Mouse (Mus musculus) CH12.LX (cell line): ENCODE data around the gene Clec10a. TPM values are rescaled to one million over a fixed set of nuclear protein-coding genes. Genes with fewer than 3 reads are reported as not detected.

Experiments used
- DNase-seq: peaks from one replicate; pipeline ENCODE4 v3.0.0-alpha.2; 2013; ENCODE audit errors: extremely low read depth
- H3K27ac ChIP-seq: 2 replicates; pipeline ENCODE4 v1.5.1; 2012; ENCODE audit warnings: low read depth, mild to moderate bottlenecking, control low read depth, moderate library complexity; ENCODE audit not compliant: insufficient read depth
- H3K27me3 ChIP-seq: replicated peaks from 2 replicates; pipeline ENCODE3; 2012; ENCODE audit warnings: inconsistent platforms
- H3K36me3 ChIP-seq, 2 experiments: replicated peaks in 1 of 2; 2 replicates each; pipeline versions ENCODE3 to v1.6.1; 2012; ENCODE audit warnings: inconsistent platforms in 1 of 2, low read length in 1 of 2, mild to moderate bottlenecking in 1 of 2, mixed read lengths in 1 of 2, moderate library complexity in 1 of 2; ENCODE audit not compliant: control insufficient read depth in 1 of 2, insufficient read depth in 1 of 2
- H3K4me1 ChIP-seq, 2 experiments: 2 replicates each; pipeline ENCODE4 v1.6.1; 2012; ENCODE audit warnings: inconsistent platforms in 1 of 2, moderate library complexity in 1 of 2; ENCODE audit not compliant: insufficient read depth in 2 of 2, control insufficient read depth in 1 of 2
- H3K4me2 ChIP-seq: 2 replicates; pipeline ENCODE4 v1.6.1; 2012; ENCODE audit warnings: low read depth, mild to moderate bottlenecking, control low read depth; ENCODE audit not compliant: poor library complexity, insufficient read depth, severe bottlenecking
- H3K4me3 ChIP-seq, 3 experiments: fragments of 150-350 bp in 1 of 3; sonication (generic) in 1 of 3; replicated peaks in 1 of 3; 2 replicates each; pipeline versions ENCODE3 to v1.5.1; 2011 to 2012; ENCODE audit warnings: low read depth in 2 of 3, low read length in 2 of 3, mild to moderate bottlenecking in 2 of 3, moderate library complexity in 2 of 3, control low read depth in 1 of 3, improper control_type of control experiment in 1 of 3, inconsistent platforms in 1 of 3, mixed read lengths in 1 of 3; ENCODE audit not compliant: poor library complexity in 1 of 3
- H3K79me2 ChIP-seq: replicated peaks from 2 replicates; pipeline ENCODE4 v1.6.1; 2012; ENCODE audit warnings: mild to moderate bottlenecking, moderate library complexity; ENCODE audit not compliant: control insufficient read depth, poor library complexity, insufficient read depth, severe bottlenecking; ENCODE audit errors: extremely low read depth
- H3K9ac ChIP-seq: 2 replicates; pipeline ENCODE4 v1.6.1; 2012; ENCODE audit warnings: low read depth, mild to moderate bottlenecking, control low read depth, moderate library complexity; ENCODE audit not compliant: insufficient read depth
- H3K9me3 ChIP-seq: replicated peaks from 2 replicates; pipeline ENCODE3; 2012; ENCODE audit warnings: low read length, inconsistent platforms, mixed read lengths
- CTCF ChIP-seq, 2 experiments: IDR thresholded peaks in 1 of 2; conservative IDR thresholded peaks in 1 of 2; 2 replicates each; pipeline ENCODE4 v1.5.1; 2011 to 2012; ENCODE audit warnings: low read depth in 2 of 2, low read length in 2 of 2, improper control_type of control experiment in 1 of 2, inconsistent platforms in 1 of 2, mild to moderate bottlenecking in 1 of 2, moderate library complexity in 1 of 2
- ELF1 ChIP-seq: IDR thresholded peaks from 2 replicates; pipeline ENCODE4 v1.6.1; 2014; ENCODE audit warnings: low read depth, mild to moderate bottlenecking, inconsistent platforms, low read length, improper control_type of control experiment
- KAT2A ChIP-seq: IDR thresholded peaks from 2 replicates; pipeline ENCODE4 v1.6.1; 2012; ENCODE audit warnings: low read length, improper control_type of control experiment, inconsistent platforms; ENCODE audit not compliant: insufficient replicate concordance
- MAZ ChIP-seq: IDR thresholded peaks from 2 replicates; pipeline ENCODE4 v1.6.1; 2012; ENCODE audit warnings: low read depth, mild to moderate bottlenecking, inconsistent platforms, low read length, improper control_type of control experiment, moderate library complexity
- MXI1 ChIP-seq: IDR thresholded peaks from 2 replicates; pipeline ENCODE4 v1.6.1; 2011; ENCODE audit warnings: mild to moderate bottlenecking, low read depth, low read length, improper control_type of control experiment
- POLR2AphosphoS2 ChIP-seq: IDR thresholded peaks from 2 replicates; pipeline ENCODE4 v1.6.1; 2011; ENCODE audit warnings: low read depth, low read length, improper control_type of control experiment
- RCOR1 ChIP-seq: conservative IDR thresholded peaks from 2 replicates; pipeline ENCODE4 v1.6.1; 2012; ENCODE audit warnings: low read depth, mild to moderate bottlenecking, inconsistent platforms, low read length, improper control_type of control experiment
- SIN3A ChIP-seq: IDR thresholded peaks from 2 replicates; pipeline ENCODE4 v1.6.1; 2012; ENCODE audit warnings: low read length, improper control_type of control experiment, inconsistent platforms
- SMC3 ChIP-seq: IDR thresholded peaks from 2 replicates; pipeline ENCODE4 v1.6.1; 2011; ENCODE audit warnings: low read depth, low read length, improper control_type of control experiment
- TCF12 ChIP-seq: IDR thresholded peaks from 2 replicates; pipeline ENCODE4 v1.6.1; 2014; ENCODE audit warnings: low read depth, mild to moderate bottlenecking, inconsistent platforms, low read length, improper control_type of control experiment
- USF1 ChIP-seq: IDR thresholded peaks from 2 replicates; pipeline ENCODE4 v1.6.1; 2014; ENCODE audit warnings: low read depth, mild to moderate bottlenecking, inconsistent platforms, low read length, improper control_type of control experiment
- ZC3H11A ChIP-seq: IDR thresholded peaks from 2 replicates; pipeline ENCODE4 v1.6.1; 2012; ENCODE audit warnings: low read depth, mild to moderate bottlenecking, inconsistent platforms, low read length, improper control_type of control experiment
- ZKSCAN1 ChIP-seq: IDR thresholded peaks from 2 replicates; pipeline ENCODE4 v1.6.1; 2012; ENCODE audit warnings: low read depth, inconsistent platforms, low read length, improper control_type of control experiment, borderline replicate concordance
- dilution Hi-C: fragments of 300-500 bp; cut with MboI; formaldehyde crosslinking; loops from 2 replicates; pipeline ENCODE4 v1.14.3; 2020; ENCODE audit warnings: low sequenced_read_pairs; ENCODE audit not compliant: extremely low pct_unique_long_range_greater_than_20kb, extremely low pct_ligation_motif_present
- in situ Hi-C: fragments of 300-500 bp; cut with MboI; formaldehyde crosslinking; loops from 3 replicates; pipeline ENCODE4 v1.14.3; 2019; ENCODE audit warnings: low sequenced_read_pairs, low pct_ligation_motif_present, low pct_unique_long_range_greater_than_20kb, mixed read lengths
- polyA plus RNA-seq: library from polyadenylated mRNA; unstranded; fragments of >175 nt; gene quantifications from 2 replicates; pipeline ENCODE4 v1.2.1, GENCODE M21; 2012; ENCODE audit warnings: low read depth; ENCODE audit not compliant: insufficient read length
- total RNA-seq, 2 experiments: library from RNA; depleted of rRNA; stranded (reverse); fragments of 300-350 nt in 1 of 2; fragments of >200 nt in 1 of 2; gene quantifications; 2 replicates each; pipeline ENCODE4 v1.2.3; 2012 to 2014

Gene Clec10a
- total and polyA plus RNA-seq, 3 experiments: not detected

GRCm38 (mm10) chr11:70172298-70172697 is 16.3 kb downstream of the Clec10a start:
- TF ChIP-seq CTCF (conservative IDR thresholded peaks at IDR 0.05 in 1 of 2, IDR thresholded peaks at IDR 0.05 in 1 of 2; ENCODE audit: low read depth in 2 of 2, low read length in 2 of 2) (peak in 1 of 2 experiments; percentile 36; a peak in 2 of 4 replicates), MAZ (no peak)
- peaks cover 18% of the 10 kb centered on the region for H3K9me3 ChIP-seq
- H3K36me3 ChIP-seq: no peaks in the 10 kb centered on the region
- 0 out of 4 replicates have a peak, but pooled peaks cover 2 to 5% of the 10 kb centered on the region in 2 experiments for H3K4me1 ChIP-seq
- no peak overlapping the region for H3K9ac ChIP-seq
- no peak overlapping the region for H3K4me2 ChIP-seq
- no peak overlapping the region for H3K27ac ChIP-seq
- DNase-seq: no peak
- dilution Hi-C loops (no loop called here), in situ Hi-C loops (no loop called here)
- no peak overlapping the region for H3K4me3 ChIP-seq
- peaks cover 27% of the 10 kb centered on the region for H3K27me3 ChIP-seq
- H3K79me2 ChIP-seq: no peaks in the 10 kb centered on the region

- dilution Hi-C loops: no loop called here
- no peaks in the 10 kb centered on the region for H3K36me3 ChIP-seq
- H3K4me2 ChIP-seq: no peak overlapping the region
- no peak for DNase-seq
- H3K27me3 ChIP-seq: peaks cover 24% of the 10 kb centered on the region
- peaks cover 21% of the 10 kb centered on the region for H3K9me3 ChIP-seq
- no peak overlapping the region for H3K27ac ChIP-seq
- H3K79me2 ChIP-seq: no peaks in the 10 kb centered on the region
- 0 out of 4 replicates have a peak, but pooled peaks cover 2 to 5% of the 10 kb centered on the region in 2 experiments for H3K4me1 ChIP-seq
- H3K9ac ChIP-seq: no peak overlapping the region
- no peak for TF ChIP-seq ELF1
- TF ChIP-seq USF1: no peak
- TF ChIP-seq KAT2A: no peak
- no peak for TF ChIP-seq RCOR1
- TF ChIP-seq, all 38 proteins: peak for 0
- H3K4me3 ChIP-seq: no peak overlapping the region
- in situ Hi-C loops: no loop called here
These were observed 18.5 kb downstream of the Clec10a start for GRCm38 (mm10) chr11:70174491-70174890.

- H3K9ac ChIP-seq: no peak overlapping the region
- H3K4me3 ChIP-seq: no peak overlapping the region
- in situ Hi-C loops (no loop called here), dilution Hi-C loops (no loop called here)
- peak; percentile 20 for DNase-seq
- H3K9me3 ChIP-seq: peaks cover 20% of the 10 kb centered on the region
- H3K27ac ChIP-seq: no peak overlapping the region
- H3K4me2 ChIP-seq: no peak overlapping the region
- no peaks in the 10 kb centered on the region for H3K79me2 ChIP-seq
- peaks cover 12% of the 10 kb centered on the region for H3K27me3 ChIP-seq
- H3K4me1 ChIP-seq: peaks cover 2 to 5% of the 10 kb centered on the region in 2 experiments; a peak in 2 of 4 replicates
- H3K36me3 ChIP-seq: no peaks in the 10 kb centered on the region
- no peak for TF ChIP-seq POLR2AphosphoS2
- TF ChIP-seq SMC3: 0 out of 2 replicates have a peak, but pooled peaks have one; percentile 12
- TF ChIP-seq ZC3H11A: no peak
- TF ChIP-seq SIN3A: no peak
- TF ChIP-seq CTCF (conservative IDR thresholded peaks at IDR 0.05 in 1 of 2, IDR thresholded peaks at IDR 0.05 in 1 of 2; ENCODE audit: low read depth in 2 of 2, low read length in 2 of 2): peak; percentile 40 to 49
- TF ChIP-seq ZKSCAN1: no peak
- TF ChIP-seq TCF12: no peak
- no peak for TF ChIP-seq MXI1
These were observed 21.6 kb downstream of the Clec10a start for GRCm38 (mm10) chr11:70177647-70178046.
